Mouse (Mus musculus): ENCODE data around the gene Paip2b.

DNA sequence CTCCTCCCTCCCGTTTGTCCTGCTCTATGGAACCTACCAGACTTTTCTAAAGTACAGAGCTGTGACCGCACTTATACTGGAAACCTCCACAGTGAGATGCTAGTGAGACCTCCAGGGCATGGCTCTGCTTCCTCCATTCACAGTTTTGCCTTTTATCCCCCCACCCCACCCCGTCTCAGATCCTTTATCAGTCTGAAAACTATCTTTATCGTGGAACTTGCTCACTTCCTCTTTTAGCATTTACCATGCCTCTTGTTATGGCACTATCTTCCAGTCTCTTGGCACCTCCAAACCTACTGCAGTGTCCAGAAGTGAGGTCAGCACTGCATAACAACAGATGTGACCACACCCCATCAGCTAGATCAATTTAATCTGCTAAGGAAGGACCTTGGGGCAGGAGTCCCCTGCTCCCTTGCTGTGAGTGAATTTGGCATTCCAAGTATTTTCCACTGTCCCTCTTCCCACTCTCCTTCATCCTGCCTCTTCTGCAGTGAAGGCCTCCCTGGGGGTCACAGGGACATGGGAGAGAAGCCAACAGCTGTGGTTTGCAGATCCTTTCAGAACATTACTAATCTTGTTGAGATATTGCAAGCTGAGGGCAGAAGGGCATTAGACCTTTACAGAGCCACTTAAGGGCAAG lies 40.2 kb downstream of the Paip2b start:
- TF ChIP-seq ZNF384 (IDR thresholded peaks at IDR 0.05; ENCODE audit: low read depth, low read length) (no peak), HCFC1 (IDR thresholded peaks at IDR 0.05; ENCODE audit: borderline replicate concordance, insufficient read depth, low read length) (no peak)

Measured in ES-E14 (cell line).